Mouse (Mus musculus): ENCODE measurements around the gene Rps24.
A peak's percentile ranks its signal among the peaks of the same experiment; 100 is the strongest.
"Not testable (repeated sequence)": the region's sequence is repeated elsewhere in the genome, so short reads cannot be mapped to it uniquely, and the experiment has no call there.

Gene Rps24

GRCm38 (mm10) chr14:24486773-24487227 is at the start of gene Rps24, which contains the start of gene Polr3a:
TSS of gene Rps24 (plus strand) at chr14:24487125.
TSS of gene Polr3a (minus strand) at chr14:24487058.
- peak; percentile 90 to 93 for DNase-seq (ENCODE audit: low spot score in 2 of 2)

GRCm38 (mm10) chr14:24443529-24443928 is 43.4 kb upstream of the Rps24 start:
- not testable (repeated sequence) for DNase-seq (ENCODE audit: low spot score in 2 of 2)

DNA sequence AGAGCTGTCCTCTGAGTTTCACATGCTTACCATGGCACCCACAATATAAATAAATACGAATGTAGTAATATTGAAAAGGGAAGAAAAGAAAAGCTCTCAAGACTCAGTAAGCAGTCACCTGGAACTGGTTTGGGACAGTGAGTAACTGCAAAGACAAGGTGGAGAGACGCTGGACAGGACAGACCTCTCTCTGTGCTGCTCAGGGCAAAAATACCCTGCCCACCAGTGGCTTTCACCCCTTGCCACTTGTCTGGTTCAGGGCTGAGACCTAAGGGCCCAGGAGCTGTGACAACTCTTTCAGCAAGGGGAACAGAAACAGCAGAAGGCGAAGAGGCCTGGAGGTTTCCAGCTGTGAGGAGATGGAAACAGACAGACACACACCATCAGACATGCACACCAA is 28.7 kb upstream of the Rps24 start:
- DNase-seq (ENCODE audit: low spot score in 2 of 2), result no peak

DNA sequence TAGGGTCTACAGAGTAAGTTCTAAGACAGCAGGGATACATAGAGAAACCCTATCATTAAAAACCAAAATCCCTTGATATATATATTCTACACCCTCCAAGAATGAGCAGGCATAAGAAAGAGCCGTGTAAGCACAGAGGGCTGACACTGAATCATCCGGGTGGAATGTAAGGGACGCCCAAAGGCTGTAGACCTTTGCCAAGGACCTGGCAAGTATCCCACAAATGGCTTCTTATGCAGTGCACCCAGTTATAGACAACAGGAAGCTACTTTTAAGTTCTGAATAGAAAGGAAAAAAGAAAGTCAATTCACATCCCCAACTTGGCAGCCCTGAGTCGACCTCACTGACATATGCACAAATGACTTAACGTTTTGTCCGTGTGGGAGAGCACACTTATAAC is 18.1 kb upstream of the Rps24 start:
- no peak for DNase-seq (ENCODE audit: low spot score in 2 of 2)

GRCm38 (mm10) chr14:24486241-24486767 is 621 bp upstream of the Rps24 start:
- no peak for DNase-seq (ENCODE audit: low spot score in 2 of 2)

GRCm38 (mm10) chr14:24489772-24490171 is 2.8 kb downstream of the Rps24 start:
- DNase-seq (ENCODE audit: low spot score in 2 of 2), result not testable (repeated sequence)

DNA sequence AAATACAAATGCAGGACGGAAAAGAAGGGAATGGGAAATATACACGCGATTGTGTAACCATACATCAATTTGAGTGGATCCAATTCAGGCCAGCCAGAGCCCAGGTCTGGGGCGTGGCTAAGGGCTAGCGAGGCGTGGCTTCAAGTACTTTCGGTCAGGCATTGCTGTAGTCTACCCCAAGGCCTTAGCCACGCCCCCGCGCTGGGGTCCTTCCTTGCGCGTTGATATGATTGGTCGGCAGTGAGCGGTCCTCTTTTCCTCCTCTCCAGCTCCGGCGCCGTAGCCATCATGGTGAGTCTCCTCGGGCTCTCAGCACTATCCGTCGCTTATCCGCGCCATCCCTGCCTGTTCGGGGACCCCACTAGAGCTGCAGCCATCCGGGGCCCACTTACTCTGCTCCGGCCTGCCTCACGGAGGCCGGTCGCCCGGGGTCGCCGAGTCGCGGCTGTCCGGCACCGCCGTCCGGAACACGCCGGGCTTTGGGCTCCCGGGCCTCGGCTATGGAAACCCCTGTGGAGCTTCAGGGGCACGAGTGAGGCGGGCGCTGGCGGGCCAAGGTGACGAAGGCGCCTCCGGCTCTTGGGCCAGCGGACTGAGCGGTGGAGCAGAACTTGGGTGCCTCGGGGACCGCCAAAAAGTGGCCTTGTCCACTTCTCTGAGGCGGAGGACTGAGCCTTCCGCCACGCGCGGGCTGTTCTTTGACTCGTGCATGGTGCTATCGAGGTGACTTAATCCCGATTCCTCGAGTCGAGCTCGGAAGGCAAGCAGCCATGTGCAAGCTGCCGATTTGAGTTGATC is 3.7 kb downstream of the Rps24 start:
- DNase-seq (ENCODE audit: low spot score in 2 of 2), result peak; percentile 96 to 99

DNA sequence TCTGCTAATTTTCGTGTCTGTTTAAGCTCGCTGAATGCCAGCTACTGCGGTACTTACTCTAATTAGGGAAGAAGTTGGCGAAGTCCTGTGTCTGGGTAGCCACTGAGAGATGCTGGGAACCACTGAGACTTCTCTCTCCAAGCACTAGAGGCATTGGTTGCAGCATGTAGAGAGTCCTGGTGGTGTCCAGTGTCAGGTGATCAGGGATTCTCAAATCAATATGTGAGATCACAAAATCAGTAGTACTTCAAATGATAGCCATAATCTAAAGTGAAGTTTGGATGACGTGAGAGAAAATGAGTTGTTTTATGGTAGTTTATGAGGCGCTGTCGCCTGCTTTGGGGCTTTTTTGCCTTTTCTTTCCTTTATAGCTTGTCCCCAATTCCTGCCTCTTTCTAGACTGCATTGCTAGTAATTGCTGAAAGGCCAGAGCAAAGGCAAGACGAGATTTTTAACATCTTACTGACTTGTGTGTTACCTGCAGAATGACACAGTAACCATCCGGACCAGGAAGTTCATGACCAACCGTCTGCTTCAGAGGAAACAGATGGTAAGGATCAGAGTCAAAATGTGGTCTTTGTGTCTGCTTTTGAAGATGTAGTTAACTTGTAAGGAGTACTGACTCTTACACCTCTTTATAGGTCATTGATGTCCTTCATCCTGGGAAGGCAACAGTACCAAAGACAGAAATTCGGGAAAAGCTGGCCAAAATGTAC is 4.5 kb downstream of the Rps24 start:
- DNase-seq (ENCODE audit: low spot score in 2 of 2), result no peak

DNA sequence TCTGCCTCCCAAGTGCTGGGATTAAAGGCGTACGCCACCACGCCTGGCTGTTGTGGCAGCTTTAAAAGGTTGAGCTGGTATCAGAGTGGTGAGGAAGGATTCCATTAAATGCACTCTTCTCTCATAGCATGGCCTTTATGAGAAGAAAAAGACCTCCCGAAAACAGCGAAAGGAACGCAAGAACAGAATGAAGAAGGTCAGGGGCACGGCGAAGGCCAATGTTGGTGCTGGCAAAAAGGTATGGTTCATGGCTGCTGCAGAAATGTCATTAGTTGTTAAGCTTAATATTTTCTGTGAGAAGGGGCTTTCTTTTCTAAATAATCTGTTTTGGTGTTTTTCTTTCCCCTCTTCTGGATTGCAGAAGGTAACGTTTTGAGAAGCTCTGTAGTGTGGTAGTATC is 6.3 kb downstream of the Rps24 start:
- DNase-seq (ENCODE audit: low spot score in 2 of 2), result no peak

DNA sequence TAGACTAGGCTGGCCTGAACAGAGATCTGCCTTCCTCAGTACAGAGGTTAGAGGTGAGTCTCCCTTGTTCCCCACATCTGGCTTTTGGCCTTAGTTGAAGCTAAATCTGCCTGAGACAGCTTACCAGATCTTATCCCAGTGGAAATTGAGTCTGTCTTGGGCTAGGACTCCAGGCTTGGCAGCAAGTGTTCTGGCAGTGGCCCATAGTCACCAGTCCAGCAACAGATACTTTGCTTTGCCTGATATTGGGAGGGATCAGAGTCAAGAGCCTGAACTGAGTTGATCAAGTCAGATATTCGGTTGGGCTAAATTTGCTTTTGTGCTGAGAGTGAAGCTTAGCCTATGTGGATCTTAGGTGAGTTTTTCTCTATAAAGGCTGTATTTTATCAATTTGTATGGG is 9.6 kb downstream of the Rps24 start:
- no peak for DNase-seq (ENCODE audit: low spot score in 2 of 2)

DNA sequence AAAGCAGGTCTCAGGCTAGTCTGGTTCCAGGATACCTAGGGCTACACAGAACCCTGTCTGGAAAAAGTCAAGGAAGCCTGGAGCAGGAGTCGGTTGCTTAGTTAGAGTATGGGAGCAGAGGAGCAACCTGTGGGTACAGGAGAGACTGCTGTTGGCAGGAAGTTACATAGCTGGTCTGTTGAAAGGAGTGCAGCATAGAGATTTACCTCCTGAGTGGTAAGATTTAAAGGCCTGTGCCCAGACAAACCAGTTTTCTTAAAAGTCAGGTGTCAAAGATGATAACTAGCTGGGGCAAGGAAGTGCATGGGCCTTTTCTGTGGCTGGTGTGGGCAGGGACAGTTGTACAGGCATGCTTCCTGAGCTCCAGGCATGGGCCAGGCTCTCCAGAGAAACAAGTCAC is 10.5 kb downstream of the Rps24 start:
- DNase-seq (ENCODE audit: low spot score in 2 of 2), result no peak

- DNase-seq (ENCODE audit: low spot score in 2 of 2), result no peak
Observed at GRCm38 (mm10) chr14:24498561-24499255, 11.8 kb downstream of the Rps24 start.

DNA sequence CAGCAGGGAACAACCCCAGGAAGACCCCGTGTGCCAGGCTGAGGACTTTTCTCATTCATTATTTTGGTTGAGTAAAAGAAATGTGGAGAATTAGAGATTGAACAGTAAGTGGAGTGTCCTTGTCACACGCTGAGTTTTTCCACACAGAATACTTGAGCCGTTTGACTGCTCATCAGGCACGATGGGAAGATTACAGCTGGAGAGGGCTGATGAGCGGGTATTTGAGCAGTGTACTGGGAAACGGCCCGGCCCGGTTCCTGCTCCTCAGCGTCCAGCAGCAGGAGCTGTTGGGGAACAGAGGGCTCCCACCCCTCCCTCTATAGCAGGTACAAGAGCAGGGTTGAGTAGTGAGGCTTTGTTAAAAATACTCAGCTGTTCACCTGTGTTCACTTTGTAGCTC is 12.6 kb downstream of the Rps24 start:
- DNase-seq (ENCODE audit: low spot score in 2 of 2), result no peak

GRCm38 (mm10) chr14:24500091-24500844 is 13.3 kb downstream of the Rps24 start:
- peak; percentile 87 to 89 for DNase-seq (ENCODE audit: low spot score in 2 of 2)

- DNase-seq (ENCODE audit: low spot score in 2 of 2), result no peak
Observed at GRCm38 (mm10) chr14:24500845-24501186, 13.9 kb downstream of the Rps24 start.

- DNase-seq (ENCODE audit: low spot score in 2 of 2), result no peak
Observed at GRCm38 (mm10) chr14:24501256-24501655, 14.3 kb downstream of the Rps24 start.

DNA sequence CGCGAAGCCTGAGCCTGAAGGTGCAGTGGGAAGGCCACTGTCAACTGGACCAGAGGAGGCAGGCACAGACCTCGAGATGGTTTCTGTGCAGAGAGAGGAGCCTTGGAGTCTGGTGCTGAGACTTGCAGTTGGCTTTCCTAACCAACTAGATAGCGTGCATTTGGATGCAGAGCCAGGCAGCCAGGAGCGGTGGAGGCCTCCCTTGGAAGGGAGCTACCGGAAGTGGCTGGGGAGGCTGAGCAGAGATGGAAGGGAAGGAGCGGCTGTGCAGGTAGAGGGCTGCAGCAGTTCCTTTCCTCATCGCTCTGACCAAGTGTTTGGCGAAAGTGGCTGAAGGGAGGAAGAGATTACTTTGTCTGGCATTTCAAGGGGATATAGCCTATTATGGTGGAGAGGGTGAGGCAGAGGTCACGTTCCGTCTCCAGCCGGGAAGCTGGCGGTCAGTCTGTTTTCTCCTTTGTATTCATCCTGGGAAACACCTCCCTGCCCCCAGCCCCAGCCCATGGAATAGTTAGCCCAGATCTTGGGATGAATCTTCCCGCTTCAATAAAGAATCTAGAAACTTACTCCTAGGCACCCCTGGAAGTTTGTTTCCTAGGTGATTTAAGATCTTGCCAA is 20.6 kb downstream of the Rps24 start:
- no peak for DNase-seq (ENCODE audit: low spot score in 2 of 2)

DNA sequence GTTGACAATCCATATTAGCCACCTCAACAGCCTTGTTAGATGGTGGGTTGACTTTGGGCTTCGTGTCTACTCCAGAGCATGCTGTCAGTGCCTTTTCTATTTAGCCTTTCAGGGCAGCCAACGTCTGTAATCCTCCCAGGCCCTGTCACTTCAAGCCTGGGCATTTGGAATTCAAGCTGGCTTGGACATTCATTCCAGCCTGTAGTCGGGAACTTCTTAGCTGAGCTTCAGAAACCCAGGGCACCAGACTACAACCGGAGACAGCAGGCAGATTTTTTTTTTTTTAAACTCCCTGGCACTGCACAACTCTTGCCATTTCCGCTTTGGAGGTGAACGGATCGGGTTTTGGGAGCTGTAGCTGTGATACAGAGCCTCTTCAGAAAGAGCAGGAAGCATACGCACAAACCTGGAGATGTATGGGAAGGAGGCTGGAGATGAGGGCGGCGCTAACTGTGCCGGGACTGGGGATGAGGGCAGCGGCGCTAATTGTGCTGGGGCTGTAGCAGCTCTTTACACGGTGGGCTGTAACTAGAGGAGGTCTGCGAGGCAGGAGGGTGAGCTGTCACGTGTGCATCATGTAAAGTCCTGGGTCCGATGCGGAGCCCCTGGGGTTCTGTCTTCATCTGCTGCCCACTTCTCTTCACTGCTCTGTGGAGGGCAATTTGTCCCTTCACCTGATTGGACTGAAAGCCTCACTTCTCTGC is 21.3 kb downstream of the Rps24 start:
- no peak for DNase-seq (ENCODE audit: low spot score in 2 of 2)

GRCm38 (mm10) chr14:24509557-24509956 is 22.6 kb downstream of the Rps24 start:
- DNase-seq (ENCODE audit: low spot score in 2 of 2), result no peak

GRCm38 (mm10) chr14:24510218-24510617 is 23.3 kb downstream of the Rps24 start:
- no peak for DNase-seq (ENCODE audit: low spot score in 2 of 2)

All from frontal cortex, postnatal 36 days (tissue).